Mouse (Mus musculus): Measurements from ENCODE around the gene Ppp4r3a. TPM values are rescaled to one million over a fixed set of nuclear protein-coding genes. Genes with fewer than 3 reads are reported as not detected.

Gene Ppp4r3a
- polyA plus RNA-seq, 1 experiment from 2014 or later, result 14.3 TPM

DNA sequence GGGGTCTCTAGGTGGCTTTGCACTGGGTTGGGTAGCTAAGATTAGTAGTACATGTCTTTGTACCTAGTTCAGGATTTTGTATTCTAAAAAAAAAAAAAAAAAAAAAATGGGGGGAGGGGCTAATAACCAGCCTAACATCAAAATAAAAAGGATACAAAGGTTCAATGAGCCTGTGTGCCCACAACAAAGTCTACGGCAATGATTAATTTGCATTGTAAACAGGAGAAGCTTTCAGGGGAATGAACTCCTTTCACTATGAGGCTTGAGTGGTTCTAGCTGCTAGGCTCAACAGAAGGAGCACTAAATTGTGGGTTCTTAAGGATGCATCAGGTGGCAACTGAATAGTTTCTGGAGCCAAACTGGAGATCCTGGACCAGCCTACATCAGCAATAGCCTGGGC, 17.2 kb downstream of the Ppp4r3a start:
- no peak for TF ChIP-seq EP300 (optimal IDR thresholded peaks at IDR 0.05)
- TF ChIP-seq CTCF (IDR thresholded peaks at IDR 0.05; ENCODE audit: low read depth), result no peak
- ATAC-seq (ENCODE audit: low FRiP score, low TSS enrichment) (no peak), DNase-seq (ENCODE audit: low spot score) (no peak)
- 88% methylated on average over 1 of the region's 1 CpGs for WGBS
- H3K4me3 ChIP-seq (ENCODE audit: low read depth, low read length), result no peak overlapping the region
- H3K27me3 ChIP-seq (ENCODE audit: control insufficient read depth, insufficient read depth, low read length), result no peaks in the 10 kb centered on the region
- H3K9me3 ChIP-seq (ENCODE audit: control insufficient read depth, low read length), result no peaks in the 10 kb centered on the region
- H3K9ac ChIP-seq (ENCODE audit: low read length), result no peak overlapping the region
- H3K27ac ChIP-seq (replicated peaks), result no peak overlapping the region
- no peaks in the 10 kb centered on the region for H3K4me1 ChIP-seq (replicated peaks; ENCODE audit: control insufficient read depth, insufficient read depth)
- H3K4me2 ChIP-seq (replicated peaks; ENCODE audit: low read depth), result no peak overlapping the region
- H3K36me3 ChIP-seq (ENCODE audit: control insufficient read depth, insufficient read depth, low read length), result no peaks in the 10 kb centered on the region

DNA sequence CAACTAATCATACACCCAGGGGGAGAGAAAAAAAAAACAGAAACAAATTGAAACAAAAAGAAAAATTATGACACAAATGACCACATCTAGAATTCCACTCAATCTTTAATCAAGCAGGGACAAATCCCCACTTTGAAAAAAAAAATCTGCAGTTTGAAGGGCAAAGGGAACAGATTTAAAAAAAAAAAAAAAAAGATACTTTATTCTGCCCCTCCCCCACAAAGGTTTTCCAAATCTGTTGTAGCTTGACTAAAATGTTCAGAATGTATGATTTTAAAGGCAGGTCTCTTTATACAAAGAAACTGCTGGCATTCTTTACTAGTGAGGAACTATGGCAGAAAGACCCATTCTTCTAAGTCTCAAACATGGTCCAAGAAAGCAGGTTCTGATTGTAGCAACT, 43.5 kb downstream of the Ppp4r3a start:
- Histone ChIP-seq H3K4me2 (replicated peaks; ENCODE audit: low read depth) (no peak overlapping the region), H3K9me3 (ENCODE audit: control insufficient read depth, low read length) (no peaks in the 10 kb centered on the region), H3K27ac (replicated peaks) (no peak overlapping the region), H3K4me3 (ENCODE audit: low read depth, low read length) (no peak overlapping the region), H3K4me1 (replicated peaks; ENCODE audit: control insufficient read depth, insufficient read depth) (no peaks in the 10 kb centered on the region), H3K36me3 (ENCODE audit: control insufficient read depth, insufficient read depth, low read length) (peaks cover 14% of the 10 kb centered on the region), H3K27me3 (ENCODE audit: control insufficient read depth, insufficient read depth, low read length) (no peaks in the 10 kb centered on the region), H3K9ac (ENCODE audit: low read length) (no peak overlapping the region)
- ATAC-seq (ENCODE audit: low FRiP score, low TSS enrichment), result no peak
- TF ChIP-seq CTCF (IDR thresholded peaks at IDR 0.05; ENCODE audit: low read depth) (no peak), EP300 (optimal IDR thresholded peaks at IDR 0.05) (no peak)
- no peak for DNase-seq (ENCODE audit: low spot score)

DNA sequence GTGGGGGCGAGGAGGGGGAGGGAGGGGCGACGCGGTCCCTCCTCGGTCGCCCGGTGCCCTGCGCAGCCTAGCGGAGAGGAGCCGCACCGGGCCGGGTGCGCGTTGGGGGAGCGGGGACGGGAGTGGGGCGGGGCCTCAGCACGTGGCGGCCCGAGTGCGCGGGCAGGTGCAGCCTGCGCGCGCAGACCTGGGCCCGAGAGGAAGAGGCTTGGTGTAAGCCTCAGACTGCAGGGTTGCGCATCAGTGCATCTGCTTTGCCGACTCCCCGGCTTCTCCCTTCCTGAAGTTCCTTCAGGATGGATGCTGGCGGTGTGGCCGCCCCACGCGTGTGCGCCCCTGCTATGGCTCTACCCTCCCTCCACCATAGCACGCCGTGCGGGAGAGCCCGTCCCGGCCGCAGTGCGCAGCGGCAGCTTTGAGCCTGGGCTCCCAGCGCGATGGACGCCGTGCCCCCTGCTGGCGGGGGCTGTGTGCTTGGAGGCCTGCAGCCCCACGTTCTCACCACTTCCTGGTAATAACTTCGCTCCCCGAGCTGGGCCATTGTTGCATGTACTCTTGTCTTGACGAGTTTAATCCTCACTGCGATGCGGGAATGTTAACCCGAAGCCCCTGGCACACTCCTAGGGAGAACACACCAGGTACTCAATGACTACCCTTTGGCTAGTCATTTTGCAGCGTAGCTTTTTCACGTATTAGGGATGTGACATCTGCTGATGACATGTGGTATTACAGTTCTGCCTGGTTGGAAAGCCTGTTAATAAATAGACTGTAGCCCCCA, 54.4 kb downstream of the Ppp4r3a start, which contains the start of gene Ccdc88c:
Ccdc88c (minus strand) TSS at position 103 of the 778 bp plus-strand sequence.
- peak within 1 kb of the TSS; percentile 64 for H3K4me3 ChIP-seq (ENCODE audit: low read depth, low read length)
- DNase-seq (ENCODE audit: low spot score) (peak; percentile 93), ATAC-seq (ENCODE audit: low FRiP score, low TSS enrichment) (peak; percentile 89)
- H3K27me3 ChIP-seq (ENCODE audit: control insufficient read depth, insufficient read depth, low read length), result no peaks in the 10 kb centered on the region
- TF ChIP-seq EP300 (optimal IDR thresholded peaks at IDR 0.05), result no peak
- peak; percentile 80 for TF ChIP-seq CTCF (IDR thresholded peaks at IDR 0.05; ENCODE audit: low read depth)
- H3K4me2 ChIP-seq (replicated peaks; ENCODE audit: low read depth), result peak within 1 kb of the TSS; percentile 94
- whole genome bisulfite sequencing, result under 1% methylated on average over 32 of the region's 56 CpGs
- H3K4me1 ChIP-seq (replicated peaks; ENCODE audit: control insufficient read depth, insufficient read depth), result no peaks in the 10 kb centered on the region
- peak within 1 kb of the TSS; percentile 71 for H3K9ac ChIP-seq (ENCODE audit: low read length)
- no peaks in the 10 kb centered on the region for H3K9me3 ChIP-seq (ENCODE audit: control insufficient read depth, low read length)
- H3K27ac ChIP-seq (replicated peaks), result peak within 1 kb of the TSS; percentile 82
- no peaks in the 10 kb centered on the region for H3K36me3 ChIP-seq (ENCODE audit: control insufficient read depth, insufficient read depth, low read length)

DNA sequence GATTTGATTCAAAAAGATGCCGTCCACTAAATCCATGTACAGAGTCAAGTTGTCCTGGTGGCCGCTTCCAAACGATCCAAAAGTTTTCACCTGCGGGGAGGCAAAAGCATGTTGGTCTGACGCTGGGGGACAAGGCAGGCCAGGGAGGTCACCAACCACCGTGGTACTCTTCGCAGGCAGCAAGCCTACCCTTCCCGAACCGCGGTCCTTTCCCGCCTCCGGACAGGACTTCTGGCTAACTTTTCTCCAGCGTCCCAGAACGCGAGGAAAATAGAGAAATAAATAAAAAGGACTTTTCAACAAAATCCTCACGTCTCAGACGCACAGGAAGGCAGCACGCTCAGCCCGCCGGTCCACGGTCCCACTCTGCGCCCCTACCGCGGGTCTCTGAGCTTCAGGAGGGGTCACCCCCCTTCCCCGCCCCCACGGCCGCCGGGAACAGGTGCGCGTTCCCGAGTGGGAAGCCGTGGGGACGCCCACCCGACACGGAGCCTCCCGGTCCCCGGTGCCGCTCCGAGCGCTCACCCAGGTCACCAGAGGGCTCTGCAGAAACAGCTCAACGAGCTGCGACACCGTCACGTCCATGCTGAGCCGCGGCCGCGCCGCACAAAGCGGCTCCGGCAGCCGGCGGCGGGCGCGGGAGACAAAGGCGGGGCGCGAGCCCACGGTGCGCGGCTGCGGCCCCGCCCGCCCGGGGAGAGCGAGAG, 55.1 kb downstream of the Ppp4r3a start:
- H3K9ac ChIP-seq (ENCODE audit: low read length), result peak overlapping the region; percentile 71
- no peak; the same call in 1 of the 2 replicates for ATAC-seq (ENCODE audit: low FRiP score, low TSS enrichment)
- TF ChIP-seq EP300 (optimal IDR thresholded peaks at IDR 0.05) (no peak), CTCF (IDR thresholded peaks at IDR 0.05; ENCODE audit: low read depth) (no peak)
- peak overlapping the region; percentile 64 for H3K4me3 ChIP-seq (ENCODE audit: low read depth, low read length)
- H3K27me3 ChIP-seq (ENCODE audit: control insufficient read depth, insufficient read depth, low read length), result no peaks in the 10 kb centered on the region
- H3K4me1 ChIP-seq (replicated peaks; ENCODE audit: control insufficient read depth, insufficient read depth), result no peaks in the 10 kb centered on the region
- H3K27ac ChIP-seq (replicated peaks), result peak overlapping the region; percentile 82
- no peaks in the 10 kb centered on the region for H3K9me3 ChIP-seq (ENCODE audit: control insufficient read depth, low read length)
- no peaks in the 10 kb centered on the region for H3K36me3 ChIP-seq (ENCODE audit: control insufficient read depth, insufficient read depth, low read length)
- DNase-seq (ENCODE audit: low spot score), result no peak
- WGBS, result under 1% methylated on average over 56 of the region's 67 CpGs
- H3K4me2 ChIP-seq (replicated peaks; ENCODE audit: low read depth), result peak overlapping the region; percentile 94

DNA sequence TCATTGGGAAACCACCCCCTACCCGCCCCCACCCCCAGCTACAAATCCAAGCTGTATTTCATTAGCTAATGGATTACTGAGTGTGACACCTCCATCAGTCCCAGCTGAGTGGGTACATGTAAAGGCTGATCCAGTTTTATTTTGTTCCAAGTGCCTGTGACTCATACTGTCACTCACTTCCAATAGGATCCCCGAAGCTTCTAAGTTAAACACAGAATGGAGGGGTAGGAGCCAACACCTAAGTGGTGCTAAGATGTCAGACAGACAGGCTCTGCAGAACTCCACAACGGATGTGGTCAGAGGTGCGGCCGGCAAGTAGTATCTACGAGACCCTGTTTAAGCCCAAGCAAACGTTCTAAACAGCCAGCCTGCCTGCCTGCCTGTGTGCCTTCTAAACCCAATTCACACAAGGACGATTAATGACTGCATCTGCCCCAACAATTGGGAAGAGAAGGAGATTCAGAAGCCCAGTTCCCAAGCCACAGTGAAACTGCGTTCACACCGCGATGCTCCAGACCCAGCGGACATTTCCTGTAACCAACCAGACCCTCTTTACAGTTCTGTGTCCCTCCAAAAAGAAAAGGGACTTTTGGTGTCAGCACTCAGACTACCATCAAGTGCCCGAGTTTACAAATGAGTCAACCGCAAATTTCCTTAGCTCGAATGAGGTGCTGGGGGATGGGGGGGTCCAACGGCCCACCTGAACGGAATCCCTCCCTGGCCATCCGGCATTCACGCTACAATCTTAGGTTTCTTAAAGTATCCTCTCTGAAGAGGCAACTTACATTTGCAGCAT, 55.9 kb downstream of the Ppp4r3a start:
- peak overlapping the region; percentile 71 for H3K9ac ChIP-seq (ENCODE audit: low read length)
- H3K4me1 ChIP-seq (replicated peaks; ENCODE audit: control insufficient read depth, insufficient read depth), result no peaks in the 10 kb centered on the region
- DNase-seq (ENCODE audit: low spot score), result no peak
- TF ChIP-seq EP300 (optimal IDR thresholded peaks at IDR 0.05) (no peak), CTCF (IDR thresholded peaks at IDR 0.05; ENCODE audit: low read depth) (no peak)
- no peaks in the 10 kb centered on the region for H3K27me3 ChIP-seq (ENCODE audit: control insufficient read depth, insufficient read depth, low read length)
- no peaks in the 10 kb centered on the region for H3K36me3 ChIP-seq (ENCODE audit: control insufficient read depth, insufficient read depth, low read length)
- peak overlapping the region; percentile 94 for H3K4me2 ChIP-seq (replicated peaks; ENCODE audit: low read depth)
- ATAC-seq (ENCODE audit: low FRiP score, low TSS enrichment), result no peak
- H3K27ac ChIP-seq (replicated peaks), result peak overlapping the region; percentile 13; the same call in 1 of the 2 replicates
- H3K4me3 ChIP-seq (ENCODE audit: low read depth, low read length), result peak overlapping the region; percentile 64
- H3K9me3 ChIP-seq (ENCODE audit: control insufficient read depth, low read length), result no peaks in the 10 kb centered on the region
- WGBS, result 7% methylated on average over 19 of the region's 19 CpGs
